Mouse (Mus musculus) heart, postnatal 0 days (tissue): ENCODE measurements around the gene Tmem125. TPM values are rescaled to one million over a fixed set of nuclear protein-coding genes. Genes with fewer than 3 reads are reported as not detected.

Experiments used
- ATAC-seq: fragments of 200-750 bp; cut with Nextera tagmentation; 2 replicates; pipeline ENCODE4 v1.8.0; 2017; ENCODE audit warnings: low read depth, moderate number of reproducible peaks, moderate library complexity; ENCODE audit not compliant: insufficient read depth
- DNase-seq: peaks from one replicate; pipeline ENCODE4 v3.0.0-alpha.2; 2016; ENCODE audit warnings: low spot score
- H3K27ac ChIP-seq: fragments of 300-500 bp; sonication (generic); 2 replicates; pipeline ENCODE4 v1.5.1; 2014; ENCODE audit warnings: low read depth, mild to moderate bottlenecking
- H3K27me3 ChIP-seq: fragments of 300-500 bp; sonication (generic); 2 replicates; pipeline ENCODE4 v1.6.1; 2014; ENCODE audit warnings: low read length, mixed read lengths; ENCODE audit not compliant: control insufficient read depth, insufficient read depth
- H3K36me3 ChIP-seq: fragments of 300-500 bp; sonication (generic); replicated peaks from 2 replicates; pipeline ENCODE4 v1.6.1; 2014; ENCODE audit warnings: low read length, mixed read lengths; ENCODE audit not compliant: control insufficient read depth, insufficient read depth
- H3K4me1 ChIP-seq: fragments of 300-500 bp; sonication (generic); 2 replicates; pipeline ENCODE4 v1.6.1; 2014; ENCODE audit warnings: antibody characterized with exemption; ENCODE audit not compliant: control insufficient read depth, insufficient read depth
- H3K4me2 ChIP-seq: fragments of 300-500 bp; sonication (generic); 2 replicates; pipeline ENCODE4 v1.6.1; 2014; ENCODE audit warnings: low read depth, mild to moderate bottlenecking, low read length, moderate library complexity
- H3K4me3 ChIP-seq: fragments of 300-500 bp; sonication (generic); 2 replicates; pipeline ENCODE4 v1.5.1; 2014; ENCODE audit warnings: low read depth, low read length
- H3K9ac ChIP-seq: fragments of 300-500 bp; sonication (generic); replicated peaks from 2 replicates; pipeline ENCODE4 v1.6.1; 2014; ENCODE audit warnings: low read depth, low read length, mixed read lengths
- H3K9me3 ChIP-seq: fragments of 300-500 bp; sonication (generic); replicated peaks from 2 replicates; pipeline ENCODE4 v1.6.1; 2016; ENCODE audit warnings: low read length; ENCODE audit not compliant: control insufficient read depth
- CTCF ChIP-seq: IDR thresholded peaks from 2 replicates; pipeline ENCODE4 v1.5.1; 2016; ENCODE audit warnings: antibody characterized with exemption, control low read depth, low read depth
- EP300 ChIP-seq: IDR thresholded peaks from 2 replicates; pipeline ENCODE4 v1.6.1; 2016; ENCODE audit warnings: antibody characterized with exemption, low read depth
- WGBS: fragments of 180-500 bp; shearing (Covaris S2); extraction: QIAGEN DNeasy Blood & Tissue Kit; methylation state at CpG from one replicate; pipeline ENCODE4 v1.1.7; 2014; 5-methylcytosine and 5-hydroxymethylcytosine counted together
- polyA plus RNA-seq: library from polyadenylated mRNA; unstranded; fragments of >200 nt; fragmentation: Nextera tagmentation; extraction: Ambion mirVana; gene quantifications from 2 replicates; pipeline ENCODE4 v1.2.1, GENCODE M21; 2015
- total RNA-seq: library from RNA; depleted of rRNA; stranded (reverse); fragments of >200 nt; gene quantifications from 2 replicates; pipeline ENCODE4 v1.2.3, GENCODE M21; 2014; ENCODE audit warnings: low replicate concordance

The Tmem125 gene
- total and polyA plus RNA-seq, 2 experiments from 2014 or later = 0.26 to 7.3 TPM

DNA sequence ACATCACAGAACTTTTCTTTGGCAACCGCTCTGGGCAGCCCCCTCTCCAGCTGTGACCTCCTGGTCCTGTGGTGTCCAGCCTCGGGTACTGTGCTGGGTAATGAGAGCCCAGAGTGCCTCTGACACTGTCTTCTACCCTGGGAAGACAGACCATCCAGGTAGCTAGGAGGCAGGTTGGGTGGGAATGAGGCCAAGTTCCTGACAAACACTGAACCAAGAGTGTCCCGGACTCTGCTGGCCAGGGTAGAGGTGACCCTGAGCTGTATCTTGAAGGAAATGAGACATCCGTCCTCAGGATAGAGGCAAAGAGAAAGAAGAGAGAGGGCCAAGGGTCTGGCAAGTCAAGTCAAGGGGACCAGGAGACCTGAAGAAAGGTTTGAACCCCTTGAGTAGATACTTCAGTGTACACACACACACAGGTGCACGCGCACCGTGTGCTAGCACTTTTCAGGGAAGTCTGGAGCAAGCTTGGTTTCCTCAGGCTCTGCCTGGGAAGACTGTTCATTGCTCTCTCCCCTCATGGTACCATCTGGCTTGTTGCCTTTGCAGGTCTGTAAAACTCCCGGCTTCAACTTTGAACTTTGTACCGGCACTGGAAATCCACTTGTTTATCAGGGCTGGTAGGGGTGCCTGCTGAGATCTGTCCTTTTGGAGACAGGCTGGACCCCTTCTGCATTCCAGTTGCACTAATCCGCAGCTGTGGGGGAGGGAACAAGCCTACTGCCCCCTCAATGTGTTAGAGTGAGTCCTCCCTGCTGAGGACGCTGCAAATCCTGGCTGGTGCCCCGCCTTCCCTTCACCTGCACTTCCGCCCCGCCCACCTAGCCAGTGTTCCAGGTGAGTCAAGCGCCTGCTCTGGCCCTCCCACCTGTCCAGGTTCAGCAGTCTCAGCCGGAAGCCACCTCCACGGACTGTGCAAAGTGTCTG is 17.2 kb downstream of the Tmem125 start, which contains the start of gene 2610528J11Rik:
TSS of gene 2610528J11Rik (plus strand) at position 592 of the 927 bp plus-strand sequence.
- no peak for ATAC-seq
- H3K4me2 ChIP-seq = no peak within 1 kb of the TSS
- H3K9ac ChIP-seq = no peak within 1 kb of the TSS

DNA sequence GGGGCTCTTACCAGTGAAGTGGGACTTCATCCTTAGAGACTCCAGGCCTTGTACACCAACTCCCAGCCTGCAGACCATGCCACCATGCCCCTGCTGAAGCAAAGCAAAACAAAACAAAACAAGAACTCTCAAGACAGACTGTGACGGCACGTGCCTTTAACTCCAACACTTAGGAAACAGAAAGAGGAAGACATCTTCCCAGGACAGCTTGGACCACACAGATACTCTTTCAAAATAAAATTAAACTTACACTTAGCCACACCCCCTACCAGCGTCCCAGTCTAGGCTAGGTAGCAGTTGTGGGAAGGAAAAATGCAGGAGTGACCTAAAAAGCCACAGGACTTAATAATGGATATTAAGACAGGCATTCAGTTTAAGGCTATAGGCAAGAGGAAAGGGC is 18.1 kb downstream of the Tmem125 start:
- Histone ChIP-seq H3K27ac (no peak overlapping the region), H3K36me3 (no peaks in the 10 kb centered on the region), H3K4me2 (no peak overlapping the region), H3K9me3 (no peaks in the 10 kb centered on the region), H3K27me3 (no peaks in the 10 kb centered on the region), H3K4me1 (no peaks in the 10 kb centered on the region), H3K9ac (no peak overlapping the region), H3K4me3 (no peak overlapping the region)
- no peak for TF ChIP-seq CTCF
- no peak for TF ChIP-seq EP300
- ATAC-seq (no peak), DNase-seq (no peak)
- WGBS = 78% methylated on average over 3 of the region's 3 CpGs

More for the DNA sequence above, 17.2 kb downstream of the Tmem125 start, which contains the start of gene 2610528J11Rik:
- Histone ChIP-seq H3K27ac (no peak within 1 kb of the TSS), H3K36me3 (no peaks in the 10 kb centered on the region), H3K9me3 (no peaks in the 10 kb centered on the region), H3K4me3 (no peak within 1 kb of the TSS), H3K27me3 (no peaks in the 10 kb centered on the region), H3K4me1 (no peaks in the 10 kb centered on the region)
- no peak for TF ChIP-seq EP300
- 31% methylated on average over 17 of the region's 17 CpGs for WGBS
- no peak for DNase-seq

DNA sequence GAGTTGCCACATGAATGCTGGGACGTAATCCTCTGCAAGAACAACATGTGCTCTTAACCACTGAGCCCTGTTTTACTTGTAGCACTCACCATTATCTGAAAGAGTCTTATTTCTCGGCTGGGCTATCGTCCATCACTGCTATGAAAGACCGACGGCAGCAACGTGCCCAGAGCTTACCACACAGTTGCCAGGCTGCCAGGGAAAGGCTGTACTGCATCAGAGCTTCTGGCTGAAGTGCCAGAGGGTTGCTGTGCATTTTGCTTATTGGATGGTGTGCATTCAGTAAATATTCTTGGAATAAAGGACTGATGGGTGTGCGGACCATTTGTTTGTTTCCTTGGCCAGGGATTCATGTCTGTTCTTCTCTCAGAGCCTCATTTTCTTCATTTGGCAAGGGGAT is 19.9 kb downstream of the Tmem125 start:
- TF ChIP-seq EP300 (no peak), CTCF (no peak)
- DNase-seq (no peak), ATAC-seq (no peak)
- Histone ChIP-seq H3K4me1 (no peaks in the 10 kb centered on the region), H3K27ac (no peak overlapping the region), H3K27me3 (no peaks in the 10 kb centered on the region), H3K4me3 (no peak overlapping the region), H3K9ac (no peak overlapping the region), H3K36me3 (no peaks in the 10 kb centered on the region), H3K9me3 (no peaks in the 10 kb centered on the region), H3K4me2 (no peak overlapping the region)
- WGBS = 45% methylated on average over 7 of the region's 7 CpGs

GRCm38 (mm10) chr4:118522248-118522647 is 21.6 kb downstream of the Tmem125 start:
- TF ChIP-seq EP300 (no peak), CTCF (no peak)
- Histone ChIP-seq H3K4me1 (no peaks in the 10 kb centered on the region), H3K9ac (no peak overlapping the region), H3K4me3 (no peak overlapping the region), H3K36me3 (no peaks in the 10 kb centered on the region), H3K9me3 (no peaks in the 10 kb centered on the region), H3K27ac (no peak overlapping the region), H3K27me3 (no peaks in the 10 kb centered on the region), H3K4me2 (no peak overlapping the region)
- ATAC-seq (no peak), DNase-seq (no peak)
- WGBS = 77% methylated on average over 7 of the region's 7 CpGs

DNA sequence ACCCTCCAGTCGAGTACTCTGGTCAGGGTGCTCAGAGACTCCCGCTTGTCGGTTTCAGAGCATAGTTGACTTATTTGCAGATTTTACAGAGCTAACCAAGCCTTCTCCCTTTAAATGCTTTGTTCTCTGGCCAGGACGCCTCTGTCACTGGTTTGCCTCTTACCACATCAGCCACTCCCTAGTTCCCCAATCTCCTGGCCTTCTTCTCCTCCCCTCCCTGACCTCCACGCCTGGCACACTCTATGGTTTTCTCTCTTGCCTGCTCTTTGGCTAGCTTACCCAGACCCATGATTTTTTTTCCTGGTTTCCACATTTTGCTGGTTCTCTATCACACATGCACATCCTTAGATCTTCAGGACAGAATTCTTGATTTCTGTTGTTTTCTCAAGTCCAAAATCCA is 25.6 kb downstream of the Tmem125 start:
- H3K27ac ChIP-seq = no peak overlapping the region
- 67% methylated on average over 5 of the region's 5 CpGs for WGBS
- no peaks in the 10 kb centered on the region for H3K27me3 ChIP-seq
- H3K4me1 ChIP-seq = peaks cover 5% of the 10 kb centered on the region; the same call in 1 of the 2 replicates
- no peak for DNase-seq
- H3K4me2 ChIP-seq = no peak overlapping the region
- TF ChIP-seq EP300 = no peak
- no peak for TF ChIP-seq CTCF
- H3K9ac ChIP-seq = no peak overlapping the region
- no peaks in the 10 kb centered on the region for H3K36me3 ChIP-seq
- ATAC-seq = no peak
- no peaks in the 10 kb centered on the region for H3K9me3 ChIP-seq
- no peak overlapping the region for H3K4me3 ChIP-seq
